Mouse (Mus musculus) olfactory bulb, adult 2 months (tissue): ENCODE results near the gene Cdip1.

Experiments used
- CTCF ChIP-seq: fragments of 200-500 bp; IDR thresholded peaks from 2 replicates; pipeline ENCODE4 v1.5.1; 2012; ENCODE audit warnings: low read depth, mild to moderate bottlenecking, low read length, moderate library complexity; ENCODE audit not compliant: insufficient read depth
- POLR2A ChIP-seq: fragments of 200-500 bp; IDR thresholded peaks from 2 replicates; pipeline ENCODE4 v1.6.1; 2012; ENCODE audit warnings: mild to moderate bottlenecking, low read depth, low read length, moderate library complexity; ENCODE audit not compliant: insufficient read depth

DNA sequence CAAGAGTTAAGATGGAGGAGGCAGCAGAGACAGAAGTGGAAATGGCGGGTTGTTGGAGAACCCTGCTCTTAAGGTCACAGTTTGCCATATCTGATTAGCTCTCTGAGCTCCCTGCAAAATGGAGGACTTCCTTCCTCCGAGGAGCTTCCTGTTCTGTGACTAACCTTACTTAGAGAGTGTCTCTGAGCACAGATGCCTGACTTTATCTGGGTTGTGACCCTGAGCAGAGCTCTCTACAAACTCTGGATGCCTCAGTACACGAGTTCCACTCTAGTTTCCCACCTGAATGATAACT, 67.2 kb downstream of the Cdip1 start:
- TF ChIP-seq CTCF (no peak), POLR2A (no peak)
